Mouse (Mus musculus): Measurements from ENCODE around the gene Arhgef16.

GRCm38 (mm10) chr4:154260755-154261154 is 40.7 kb downstream of the Arhgef16 start:
- TF ChIP-seq CTCF (IDR thresholded peaks at IDR 0.05; ENCODE audit: borderline replicate concordance, extremely low read depth, insufficient read depth, insufficient read length) (no peak), POLR2A (IDR thresholded peaks at IDR 0.05; ENCODE audit: borderline replicate concordance, extremely low read depth, insufficient read depth, insufficient read length, poor library complexity, severe bottlenecking) (no peak)
